Mouse (Mus musculus) 416B (cell line): ENCODE measurements around the gene Lamc1.
A peak's percentile ranks its signal among the peaks of the same experiment; 100 is the strongest.
"Not testable (repeated sequence)": the region's sequence is repeated elsewhere in the genome, so short reads cannot be mapped to it uniquely, and the experiment has no call there.

Experiments used
- DNase-seq: peaks from one replicate; pipeline ENCODE4 v3.0.0; 2011; ENCODE audit warnings: low read depth

The Lamc1 gene

DNA sequence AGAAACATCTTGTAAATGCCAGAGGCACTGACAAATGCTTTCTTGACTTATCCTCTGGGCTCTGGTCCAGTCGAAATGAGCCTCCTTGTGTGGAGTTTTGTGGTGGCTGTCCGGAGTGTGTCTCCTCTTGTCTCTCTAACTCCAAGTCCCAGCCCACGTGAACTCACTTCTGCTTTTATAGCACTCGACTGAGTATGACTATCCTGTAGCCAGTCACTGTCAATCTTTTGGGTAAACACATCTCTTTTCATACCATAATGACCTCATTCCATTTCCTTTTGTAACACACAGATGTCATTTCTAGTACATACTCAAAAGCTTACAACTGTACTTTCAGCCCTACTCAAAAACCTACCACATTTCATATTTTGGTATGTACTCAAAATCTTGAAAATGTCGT, 33.1 kb downstream of the Lamc1 start:
- DNase-seq = peak; percentile 65

DNA sequence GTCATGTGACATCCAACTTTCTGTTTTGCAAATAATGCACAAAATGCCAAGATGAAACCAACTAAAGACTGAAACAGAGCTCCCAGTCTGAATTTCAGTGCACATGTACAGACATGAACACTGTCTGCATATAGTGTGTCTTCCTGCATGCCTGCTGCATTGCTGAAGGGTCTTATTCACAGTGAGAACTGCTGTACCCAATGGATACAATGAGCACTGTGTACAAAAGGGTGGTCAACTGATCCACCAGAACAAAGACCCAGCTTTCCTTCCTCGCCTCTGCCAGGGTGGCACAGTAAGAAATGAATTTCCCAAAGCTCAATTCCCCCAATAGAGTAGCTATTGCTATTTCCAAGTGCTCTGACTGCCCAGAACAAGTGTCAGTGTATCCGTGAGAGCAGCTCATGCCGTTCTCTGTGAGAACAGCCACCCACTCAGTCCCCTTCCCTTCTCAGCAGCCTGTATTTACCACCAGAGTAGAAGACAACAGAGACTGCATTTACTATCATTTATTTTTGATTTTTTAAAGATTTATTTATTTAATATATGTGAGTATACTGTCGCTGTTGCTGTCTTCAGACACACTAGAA, 34.7 kb downstream of the Lamc1 start:
- not testable (repeated sequence) for DNase-seq

DNA sequence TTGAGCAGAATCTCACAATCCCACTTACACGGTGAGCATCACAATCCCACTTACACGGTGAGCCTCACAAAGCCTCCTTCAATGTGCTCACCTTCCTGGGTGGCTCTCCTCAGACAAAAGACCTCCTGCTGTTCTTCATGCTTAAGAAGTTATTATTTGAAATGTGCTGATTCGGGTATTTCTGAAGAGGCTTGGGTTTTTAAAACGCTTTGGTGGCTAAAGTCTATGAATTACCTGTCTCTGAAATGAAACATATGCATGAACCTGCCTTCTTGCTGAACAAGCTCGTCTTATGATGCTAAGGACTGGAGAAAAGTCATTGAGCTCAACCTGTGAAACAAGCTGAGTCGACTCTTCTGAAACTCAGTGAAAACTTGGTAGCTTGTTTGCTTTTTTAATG, 36.6 kb downstream of the Lamc1 start:
- no peak for DNase-seq

DNA sequence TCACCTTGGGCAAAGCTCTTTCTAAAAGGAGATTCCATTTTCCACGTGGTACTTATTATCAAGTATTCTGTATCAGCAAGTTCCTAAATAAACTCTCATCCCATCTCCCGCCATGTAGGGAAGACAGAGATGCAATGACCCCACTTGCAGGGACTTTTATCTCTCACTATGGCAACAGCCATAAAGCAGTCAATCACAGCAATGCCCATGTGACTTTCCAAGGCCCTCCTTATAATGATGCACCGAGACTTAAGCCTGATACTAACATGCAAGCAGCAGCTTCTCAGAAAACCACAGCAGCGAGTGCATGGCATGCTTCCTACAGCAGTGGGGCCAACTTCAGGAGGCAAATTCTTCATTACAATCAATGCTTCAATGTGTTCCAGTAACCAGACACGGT, 39.7 kb downstream of the Lamc1 start:
- no peak for DNase-seq

DNA sequence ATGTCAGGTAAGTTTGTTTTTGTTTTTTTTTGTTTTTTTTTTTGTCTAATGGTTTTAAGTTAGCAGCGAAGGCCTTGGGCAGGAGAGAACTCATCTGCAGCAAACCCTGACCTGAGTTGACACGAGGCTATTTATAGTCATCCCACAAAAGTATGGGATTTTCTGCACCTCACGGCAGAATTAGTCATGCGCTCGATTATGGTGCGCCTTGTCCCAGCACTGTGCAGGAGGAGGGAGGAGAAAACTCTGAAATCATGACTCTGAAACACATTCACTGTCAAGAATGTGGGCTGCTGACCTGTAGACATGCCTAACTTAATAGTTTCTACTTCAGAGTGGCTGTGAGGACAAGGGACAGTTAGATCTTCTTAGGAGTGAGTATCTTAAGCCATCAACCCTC, 40.4 kb downstream of the Lamc1 start:
- peak; percentile 18 for DNase-seq

DNA sequence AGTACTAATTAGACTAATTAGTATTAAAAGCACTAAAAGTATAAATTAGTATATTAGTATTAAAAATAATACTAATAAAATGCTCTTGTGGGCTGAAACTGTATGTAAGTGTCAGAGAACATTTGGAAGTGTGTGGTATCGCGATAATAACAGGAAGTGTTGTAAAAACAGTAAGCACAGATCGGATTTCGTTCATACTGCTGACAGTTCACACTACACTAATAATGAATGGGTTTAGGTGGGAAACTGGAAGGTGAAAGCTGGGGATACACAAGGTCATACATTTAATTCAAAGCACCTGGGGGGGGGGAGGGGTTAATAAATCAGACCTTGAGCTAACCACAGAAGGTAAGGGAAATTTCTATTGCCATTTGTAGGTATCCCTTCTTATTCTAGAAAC, 41.2 kb downstream of the Lamc1 start:
- peak; percentile 67 for DNase-seq

DNA sequence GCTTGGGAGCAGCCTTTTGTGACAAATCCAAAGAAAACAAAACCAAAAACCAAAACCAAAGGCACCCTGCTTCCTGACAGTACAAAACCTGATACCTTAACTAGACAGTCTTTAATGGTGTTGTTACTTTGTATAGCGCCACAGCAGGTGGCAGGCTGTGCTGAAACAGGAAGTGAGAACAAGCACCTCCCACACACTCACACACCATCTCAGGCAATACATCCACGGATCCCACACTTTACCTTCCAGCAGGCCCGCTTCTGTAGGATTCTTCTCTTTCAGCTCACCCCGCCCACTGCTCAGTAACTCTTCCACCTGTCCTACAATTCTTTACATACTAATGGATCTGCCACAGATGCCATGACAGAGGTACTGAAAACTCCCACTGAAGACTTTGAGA, 44.6 kb downstream of the Lamc1 start:
- peak; percentile 19 for DNase-seq

DNA sequence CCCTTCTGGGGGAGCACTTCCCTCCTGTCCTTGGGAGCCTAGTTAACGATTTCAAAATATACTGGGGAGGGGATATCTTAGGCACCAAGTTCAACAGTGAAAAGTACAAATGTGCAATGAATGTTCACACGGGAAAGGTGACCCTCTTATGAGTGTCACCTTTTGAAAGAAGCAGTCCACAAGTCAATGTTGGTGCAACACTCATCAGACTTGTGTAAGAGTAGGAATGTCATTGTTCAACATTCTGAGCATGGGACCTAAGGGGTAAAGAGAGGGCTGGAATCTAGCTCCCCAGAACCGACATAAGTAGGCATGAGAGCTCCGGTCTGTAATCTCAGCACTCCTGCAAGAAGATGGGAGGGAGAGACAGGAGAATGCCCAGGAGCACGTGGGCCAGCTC, 45.1 kb downstream of the Lamc1 start:
- DNase-seq = no peak

DNA sequence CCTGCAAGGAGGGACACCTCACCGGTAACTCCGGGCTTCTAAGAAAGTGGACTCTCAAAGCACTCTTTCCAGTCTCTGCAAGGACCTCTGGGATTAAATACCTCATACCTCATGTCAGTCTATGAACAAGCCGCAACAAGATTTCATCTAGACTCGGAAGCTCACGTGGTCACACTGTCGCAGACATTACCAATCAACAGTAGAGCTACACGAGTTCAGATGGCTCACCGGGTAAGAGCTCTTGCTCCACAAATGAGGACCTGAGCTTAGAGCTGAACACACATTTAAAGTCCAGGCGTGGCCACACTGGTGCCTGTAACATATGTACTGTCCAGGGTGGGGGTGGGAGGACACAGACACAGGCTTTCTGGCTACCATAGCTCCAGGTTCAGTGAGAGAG, 46.4 kb downstream of the Lamc1 start:
- DNase-seq = no peak

DNA sequence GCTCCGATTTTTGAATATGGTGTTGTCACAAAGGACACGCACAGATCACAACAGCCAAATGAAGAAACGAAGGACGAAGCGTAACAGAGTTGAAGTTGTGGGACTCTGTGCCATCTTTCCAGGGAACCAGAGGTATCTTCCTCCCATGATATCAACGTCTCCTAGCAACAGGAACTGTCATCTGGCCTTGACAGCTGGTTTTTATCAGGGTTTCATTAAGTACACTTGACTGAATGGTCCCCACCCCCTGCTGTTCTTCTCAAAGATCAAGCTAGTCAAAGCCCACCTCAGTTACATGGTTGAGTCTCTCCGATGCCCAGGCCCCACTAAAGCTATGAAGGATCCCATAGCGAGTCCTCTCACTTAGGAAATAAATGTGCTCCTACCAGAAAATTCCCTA, 47.4 kb downstream of the Lamc1 start:
- DNase-seq = no peak

DNA sequence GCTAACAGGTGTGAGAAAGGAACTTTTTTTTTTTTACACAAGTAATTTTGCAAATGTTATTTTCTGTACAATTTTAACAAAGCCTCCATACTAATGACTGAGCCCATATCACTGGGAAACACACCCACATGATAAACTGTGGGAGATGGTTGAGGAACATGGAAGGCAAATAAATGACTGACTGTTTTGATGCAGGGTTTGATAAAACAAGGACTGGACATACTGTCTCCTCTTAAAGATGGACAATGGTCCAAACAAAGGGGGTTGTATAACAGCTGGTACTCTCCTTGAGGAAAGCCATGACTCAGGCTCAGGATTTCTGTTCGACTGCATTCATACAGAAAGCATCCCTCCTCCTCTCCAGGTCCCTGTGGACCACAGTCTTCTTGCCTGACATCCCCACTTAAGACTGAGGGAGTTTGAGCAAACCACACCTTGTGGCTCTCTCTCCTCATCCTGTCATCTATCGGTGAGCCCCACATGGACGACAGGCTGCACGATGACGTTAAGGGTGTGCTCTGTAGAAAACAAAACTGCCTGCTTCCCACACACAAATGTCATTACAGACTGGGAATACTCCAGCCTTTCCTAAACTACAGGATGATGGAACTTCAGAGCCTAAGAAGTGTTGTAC, 50.1 kb downstream of the Lamc1 start:
- DNase-seq = no peak

DNA sequence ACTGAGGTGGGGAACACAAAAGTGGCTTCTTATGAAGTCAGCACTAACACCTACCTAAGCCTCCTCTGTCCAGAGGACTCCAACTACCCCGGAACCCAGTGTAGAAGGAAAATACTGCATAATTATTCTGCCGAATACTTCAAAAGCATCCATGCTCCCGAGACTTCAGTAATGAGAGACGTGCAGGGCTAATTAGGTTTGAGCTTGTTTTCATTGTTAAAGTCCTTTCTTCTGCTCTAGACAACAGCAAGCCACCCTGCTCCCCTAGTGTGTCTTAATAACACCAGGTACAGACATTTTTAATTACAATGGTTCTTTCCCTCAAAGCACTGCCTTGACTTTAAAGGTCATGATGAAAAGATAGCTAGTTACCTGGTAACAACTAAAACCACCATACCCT, 51.1 kb downstream of the Lamc1 start:
- no peak for DNase-seq

DNA sequence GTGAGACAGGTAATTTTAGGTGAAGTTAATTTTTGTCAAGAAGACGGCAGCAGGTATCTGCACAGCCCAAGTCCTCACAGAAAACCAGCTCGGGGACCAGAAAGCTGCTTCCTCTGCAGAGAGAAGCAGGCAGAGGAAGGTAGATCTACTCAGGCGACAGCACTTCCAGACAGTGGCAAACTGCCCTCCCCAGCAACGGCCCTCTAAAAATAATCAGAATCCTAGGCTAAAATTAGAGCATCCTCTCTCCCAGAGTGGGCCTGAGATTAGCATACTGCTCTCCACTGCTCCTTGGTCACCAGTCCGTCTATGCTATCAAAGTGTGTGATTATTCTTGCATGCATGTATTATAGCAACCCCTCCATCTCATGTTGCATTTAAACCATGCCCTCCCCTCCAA, 52.2 kb downstream of the Lamc1 start:
- no peak for DNase-seq

DNA sequence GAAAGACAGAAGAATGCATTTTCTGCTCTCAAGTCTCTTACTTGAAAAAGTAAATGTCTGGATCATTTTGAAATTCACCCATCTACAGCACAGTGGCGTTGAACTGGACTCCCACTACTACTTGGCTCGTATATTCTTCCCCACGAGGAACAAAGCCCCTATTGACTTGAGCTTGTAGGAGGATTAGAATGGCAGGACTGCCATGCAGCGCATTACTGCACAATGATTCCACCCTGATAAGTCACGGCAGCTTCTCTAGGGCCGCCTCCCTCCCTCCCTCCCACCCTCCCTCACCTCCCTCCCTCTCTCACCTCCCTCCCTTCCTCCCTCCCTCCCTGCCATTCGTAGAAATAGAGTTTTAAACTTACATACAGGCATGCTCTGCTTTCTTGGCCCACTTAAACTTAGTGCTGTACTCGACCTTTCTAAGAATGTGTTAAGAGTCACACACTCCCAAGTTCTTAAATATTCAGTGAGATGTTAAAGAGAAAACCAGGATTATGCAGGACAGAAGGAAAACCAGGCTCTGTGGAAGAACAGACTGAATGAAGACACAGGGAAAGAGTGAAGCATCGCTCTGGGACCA, 54.5 kb downstream of the Lamc1 start:
- DNase-seq = no peak

DNA sequence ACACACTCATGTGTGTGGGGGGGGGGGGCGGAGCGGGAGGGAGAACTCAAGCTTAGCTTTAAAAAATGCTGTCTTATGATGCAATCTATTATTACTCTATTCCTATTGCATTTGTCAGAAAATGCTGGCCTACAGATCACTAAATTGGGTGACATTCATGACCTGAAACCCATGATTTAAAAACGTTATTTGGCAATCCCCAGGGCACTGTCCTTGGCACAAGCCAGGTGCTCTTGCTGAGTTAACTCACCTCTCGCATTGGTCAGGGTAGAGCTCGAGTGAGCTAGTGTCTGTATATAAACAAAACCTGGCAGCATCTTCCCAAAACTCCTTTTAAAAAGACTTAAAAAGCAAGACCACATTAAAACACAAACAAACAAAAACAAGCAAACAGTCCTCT, 57.1 kb downstream of the Lamc1 start:
- DNase-seq = no peak

DNA sequence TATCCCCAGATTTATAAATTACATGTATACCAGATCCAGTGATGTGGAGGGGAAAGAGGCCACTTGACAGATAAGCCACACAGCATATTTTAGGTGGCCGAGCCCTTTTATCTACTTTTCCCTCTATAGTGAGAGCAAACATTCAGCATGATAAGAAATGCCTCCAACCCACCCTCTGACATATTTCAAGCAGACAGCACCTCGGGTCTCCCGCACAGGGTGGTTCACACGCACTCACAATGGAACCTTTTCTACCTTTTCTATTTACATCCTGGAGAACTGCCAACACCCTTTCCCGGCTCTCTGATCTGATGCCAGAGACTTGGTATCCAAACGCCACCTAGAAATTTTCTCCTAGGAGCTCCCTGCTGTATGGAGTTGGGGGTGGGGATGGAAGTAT, 58.0 kb downstream of the Lamc1 start:
- no peak for DNase-seq

DNA sequence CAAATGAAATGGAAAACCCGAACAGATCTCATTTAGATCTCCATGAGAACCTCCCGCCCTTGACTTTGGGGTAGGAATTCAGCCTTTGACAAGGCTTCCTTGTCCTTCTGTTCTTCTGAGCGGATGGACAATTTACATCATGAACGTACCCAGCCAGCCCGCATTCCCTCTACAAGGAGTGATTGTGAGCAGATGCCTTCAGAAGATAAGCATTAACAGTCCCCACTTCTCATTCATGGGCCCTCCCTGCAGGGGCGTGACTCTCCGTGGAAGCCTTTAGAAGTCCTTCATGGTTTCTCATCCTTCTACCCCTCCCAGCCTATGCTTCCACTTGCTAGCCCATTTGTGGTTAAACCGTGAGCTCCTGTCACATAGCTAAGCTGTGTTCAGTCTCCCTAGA, 58.9 kb downstream of the Lamc1 start:
- DNase-seq = no peak

DNA sequence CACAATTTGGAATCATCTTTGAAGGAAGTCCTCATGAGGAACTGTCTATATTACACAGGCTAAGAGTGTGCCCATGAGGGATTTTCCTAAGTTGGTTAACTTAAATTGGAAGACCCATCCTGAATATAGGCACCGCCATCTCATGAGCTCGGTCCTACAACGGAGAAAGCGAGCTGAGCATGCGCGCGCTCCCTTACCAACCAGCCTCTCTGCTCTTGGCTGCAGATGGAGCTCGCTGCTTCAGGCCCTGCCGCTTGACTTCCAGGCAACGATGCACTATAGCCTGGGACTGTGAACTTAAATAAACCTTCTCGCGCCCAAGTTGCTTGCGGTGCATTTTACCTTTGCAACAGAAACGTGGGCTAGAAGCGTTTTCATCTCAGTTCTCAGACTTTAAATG, 61.8 kb downstream of the Lamc1 start:
- no peak for DNase-seq

DNA sequence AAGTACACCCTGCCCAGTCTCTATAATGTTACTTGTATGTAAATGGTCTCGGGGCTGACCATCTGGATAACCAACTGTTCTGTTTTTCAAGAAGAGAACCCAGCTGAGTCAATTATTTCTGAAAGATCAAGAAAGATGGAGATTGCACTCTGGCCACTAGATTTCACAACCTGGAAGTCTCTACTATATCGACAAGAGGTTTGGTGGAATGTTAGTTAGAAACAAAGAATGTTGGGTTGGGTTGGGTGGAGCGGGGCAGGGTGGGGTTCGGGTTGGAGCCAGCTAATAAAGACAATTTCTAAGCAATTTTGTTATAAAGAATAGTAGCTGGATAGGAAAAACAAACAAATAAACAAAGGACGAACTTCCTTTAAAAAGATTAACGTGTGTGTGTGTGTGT, 62.9 kb downstream of the Lamc1 start:
- DNase-seq = peak; percentile 11

DNA sequence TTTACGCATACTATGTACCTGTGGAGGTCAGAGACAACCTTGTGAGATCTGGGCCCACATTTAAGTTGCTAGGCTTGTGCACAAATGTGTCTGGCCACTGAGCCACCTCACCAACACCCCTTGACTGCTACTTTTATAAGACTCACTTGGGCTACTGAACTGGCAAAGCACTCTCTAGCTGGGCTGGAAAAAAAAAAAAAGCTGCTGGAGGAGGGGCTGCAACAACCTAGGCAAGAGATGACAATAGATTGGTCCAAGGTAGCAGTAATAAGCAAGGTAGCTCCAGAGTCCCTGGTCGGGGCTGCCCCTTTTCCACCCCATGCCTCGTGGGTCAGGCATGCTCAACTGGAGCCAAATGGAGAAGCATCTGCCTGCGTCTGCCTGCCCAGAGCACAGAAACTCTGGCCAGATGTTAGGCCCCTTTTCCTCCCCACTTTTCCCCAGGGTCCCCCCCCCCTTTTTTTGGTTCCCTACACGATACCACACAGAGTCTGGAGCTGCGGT, 63.7 kb downstream of the Lamc1 start:
- DNase-seq = no peak

DNA sequence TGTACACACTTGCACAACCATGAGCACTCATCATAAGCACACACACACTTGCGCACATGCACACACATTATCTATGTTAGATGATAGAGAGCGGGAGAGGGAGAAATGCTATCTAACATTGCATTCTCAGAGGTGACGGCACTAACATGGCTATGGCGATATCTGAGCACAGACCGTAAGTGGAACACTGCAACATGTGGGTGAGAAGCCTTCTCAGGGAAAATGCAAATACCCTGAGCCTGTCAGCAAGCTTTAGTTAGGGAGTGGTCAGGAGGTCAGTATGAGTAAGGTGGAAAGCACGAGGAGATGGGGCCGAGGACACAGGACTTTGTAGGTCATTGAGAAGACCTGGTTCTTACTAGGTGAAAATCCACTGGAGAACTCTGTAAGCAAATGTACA, 64.3 kb downstream of the Lamc1 start:
- no peak for DNase-seq

DNA sequence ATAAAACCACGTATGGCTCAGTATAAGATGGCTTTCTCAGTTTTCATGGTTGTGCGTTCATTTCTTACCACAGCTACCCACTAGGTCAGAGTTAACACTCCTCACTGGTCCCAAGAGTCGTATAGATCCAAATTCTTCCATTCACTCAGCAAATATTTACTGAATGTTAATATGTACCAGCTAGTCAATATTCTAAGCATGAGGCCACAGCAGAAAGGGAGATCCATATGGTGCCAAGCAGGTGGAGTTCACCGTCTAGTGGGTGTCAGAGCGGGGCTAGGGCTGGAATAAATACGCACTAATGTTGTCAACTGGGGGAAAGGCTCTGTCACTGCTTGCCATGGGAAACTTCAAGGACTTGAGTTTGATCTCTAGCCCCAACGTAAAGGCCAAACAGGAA, 64.9 kb downstream of the Lamc1 start:
- no peak for DNase-seq

DNA sequence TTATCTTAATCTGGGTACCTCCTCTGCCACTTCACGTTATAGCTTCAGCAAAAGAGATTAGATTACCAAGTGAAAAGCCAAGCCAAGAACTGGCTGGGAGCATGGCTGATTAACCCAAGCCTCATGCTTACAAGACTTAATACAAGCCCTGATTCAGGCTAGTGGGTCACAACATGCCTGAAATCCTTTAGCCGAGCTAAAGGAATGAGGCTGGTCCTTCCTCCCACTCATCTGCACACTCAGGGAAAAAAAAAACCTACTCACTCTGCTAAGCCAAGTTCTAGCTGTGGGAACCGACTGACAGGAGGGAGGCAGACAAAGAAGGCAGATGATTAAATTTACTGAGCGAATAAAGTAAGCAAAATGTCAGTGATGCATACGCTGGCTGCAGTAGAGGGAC, 65.7 kb downstream of the Lamc1 start:
- DNase-seq = no peak

DNA sequence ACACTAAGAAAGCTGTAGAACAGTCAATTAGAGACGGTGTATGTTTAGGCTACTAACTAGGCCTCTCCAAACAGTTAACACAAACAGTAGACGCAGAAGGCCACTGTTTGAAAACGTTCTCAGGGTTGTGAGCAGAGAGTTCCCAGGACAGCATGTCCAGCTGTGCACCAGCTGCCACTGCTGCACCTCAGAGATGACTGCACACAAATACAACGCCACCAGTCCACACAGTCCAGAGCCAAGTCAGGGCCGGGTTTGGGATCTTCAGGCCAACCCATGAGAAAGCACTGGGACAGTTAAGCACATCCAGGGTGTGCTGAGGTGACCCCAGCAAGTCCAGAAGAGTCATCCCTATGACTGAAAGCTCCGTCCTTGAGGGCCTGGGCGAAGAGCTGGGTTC, 67.0 kb downstream of the Lamc1 start:
- DNase-seq = no peak
